Mouse (Mus musculus): ENCODE results near the gene Brwd3. TPM values are rescaled to one million over a fixed set of nuclear protein-coding genes. Genes with fewer than 3 reads are reported as not detected.

The Brwd3 gene
- polyA plus RNA-seq (2012; rRNA removed), result 4.6 and 5.3 TPM in 2 replicates

DNA sequence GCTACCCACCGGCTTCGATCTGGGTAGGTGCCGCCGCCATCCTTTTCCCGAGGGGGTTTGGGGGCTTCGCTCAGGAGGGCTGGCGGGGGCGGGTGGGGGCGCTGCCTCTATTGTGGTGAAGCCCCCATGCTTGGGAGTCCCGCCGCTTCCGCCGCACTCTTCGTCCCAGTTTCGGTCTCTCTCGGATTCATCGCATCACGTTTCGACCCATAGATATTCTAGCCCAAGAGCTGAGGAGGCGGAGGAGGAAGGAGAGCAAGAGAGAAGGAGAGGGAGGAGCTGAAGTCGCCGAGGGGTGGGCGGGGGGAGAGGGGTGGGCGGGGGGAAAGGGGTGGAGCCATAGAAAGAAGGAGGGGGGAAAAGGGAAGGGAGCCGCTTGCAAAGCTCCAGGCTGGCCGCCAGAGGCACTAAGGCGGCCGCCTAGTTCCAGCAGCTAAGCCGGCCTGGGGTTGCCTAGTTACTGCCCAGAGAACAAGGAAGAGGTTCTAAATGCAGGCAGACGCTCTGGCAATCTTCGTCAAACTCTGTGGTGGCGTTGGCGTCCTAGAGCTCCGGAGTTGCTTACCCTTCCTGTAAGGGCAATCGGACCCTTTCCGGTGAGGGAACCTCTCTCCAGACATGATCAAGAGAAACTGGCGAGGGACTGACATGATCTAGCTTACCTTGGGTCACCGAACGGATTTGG, at the start of gene Brwd3:
Gene Brwd3, minus strand, starts transcription at position 283 of the 685 bp plus-strand sequence.

Other genes with a start within 250 kb of the Brwd3 start
- gene Gm379, start 169.5 kb downstream of the Brwd3 start, polyA plus RNA-seq (2012; rRNA removed), result not detected in 2 replicates
- gene Hmgn5, start 179.0 kb upstream of the Brwd3 start, polyA plus RNA-seq (2012; rRNA removed), result 14.9 and 19.0 TPM in 2 replicates

All from central nervous system, embryonic 14 days (tissue).